Mouse (Mus musculus) ES-E14 (cell line): ENCODE results near the gene Tbck.

Source experiments
- CHD2 ChIP-seq: IDR thresholded peaks from 2 replicates; pipeline ENCODE4 v1.6.1; 2014; ENCODE audit warnings: mild to moderate bottlenecking, low read depth, low read length, inconsistent platforms
- HCFC1 ChIP-seq: IDR thresholded peaks from 2 replicates; pipeline ENCODE4 v1.6.1; 2012; ENCODE audit warnings: low read length, inconsistent platforms, borderline replicate concordance; ENCODE audit not compliant: insufficient read depth
- ZC3H11A ChIP-seq: IDR thresholded peaks from 2 replicates; pipeline ENCODE4 v1.6.1; 2012; ENCODE audit warnings: low read depth, mild to moderate bottlenecking, inconsistent platforms, low read length, borderline replicate concordance
- ZNF384 ChIP-seq: IDR thresholded peaks from 2 replicates; pipeline ENCODE4 v1.6.1; 2012; ENCODE audit warnings: low read depth, low read length, inconsistent platforms

DNA sequence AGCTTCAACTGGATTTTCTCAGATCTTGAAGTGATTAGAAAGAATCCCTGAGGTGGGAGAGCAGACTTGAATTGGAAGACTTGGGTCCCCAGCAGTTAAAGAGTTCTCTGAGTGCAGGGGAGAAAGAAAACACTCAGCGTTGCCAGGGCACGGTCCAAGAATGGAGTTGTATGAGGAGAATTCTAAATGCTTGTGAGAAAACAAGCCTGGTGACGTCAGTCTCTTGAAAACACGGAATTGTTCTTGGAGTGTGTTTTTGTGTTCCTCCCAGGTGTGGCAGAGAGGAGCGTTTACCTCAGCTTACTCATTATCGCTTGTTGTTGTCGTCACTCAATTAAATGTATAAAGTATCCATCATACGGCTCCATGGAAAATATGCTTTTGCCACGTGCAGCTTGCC lies 196.9 kb downstream of the Tbck start:
- TF ChIP-seq ZNF384 = no peak
- no peak for TF ChIP-seq CHD2
- TF ChIP-seq ZC3H11A = no peak
- no peak for TF ChIP-seq HCFC1
